Mouse (Mus musculus) cerebellum, adult 2 months (tissue): ENCODE measurements around the gene Rbpjl.

Experiments
- CTCF ChIP-seq: fragments of 200-500 bp; IDR thresholded peaks from 2 replicates; pipeline ENCODE4 v1.5.1; 2011; ENCODE audit warnings: low read depth, mild to moderate bottlenecking, control low read depth, low read length, moderate library complexity, borderline replicate concordance; ENCODE audit not compliant: insufficient read depth
- POLR2A ChIP-seq: fragments of 200-500 bp; IDR thresholded peaks from 2 replicates; pipeline ENCODE4 v1.6.1; 2011; ENCODE audit warnings: low read length, control low read depth, borderline replicate concordance; ENCODE audit not compliant: insufficient read depth

DNA sequence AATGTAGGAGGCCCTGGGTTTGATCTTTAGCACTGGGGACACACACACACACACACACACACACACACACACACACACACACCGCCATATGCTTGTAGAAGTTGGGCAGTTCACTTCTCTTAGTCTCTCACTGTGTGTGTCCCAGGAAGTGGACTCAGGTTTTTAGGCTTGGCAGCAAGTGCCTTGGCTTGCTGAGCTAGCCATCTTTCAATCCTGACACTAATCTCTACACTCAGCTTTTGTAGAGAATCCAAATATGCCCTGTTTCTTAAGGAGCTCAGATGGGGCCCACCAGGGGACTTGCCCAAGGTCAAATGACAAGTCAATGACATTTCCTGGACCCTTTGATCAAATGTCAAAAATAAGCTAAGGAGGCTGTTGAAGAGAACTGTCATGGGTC lies 53.5 kb downstream of the Rbpjl start:
- TF ChIP-seq CTCF (no peak), POLR2A (no peak)
